Mouse (Mus musculus): ENCODE results near the gene Micu1. TPM values are rescaled to one million over a fixed set of nuclear protein-coding genes. Genes with fewer than 3 reads are reported as not detected.

Gene Micu1
- polyA plus RNA-seq, 1 experiment from 2014 or later, result 82.0 TPM

GRCm38 (mm10) chr10:59894251-59895160 is 192.2 kb downstream of the Micu1 start:
- H3K9me3 ChIP-seq (ENCODE audit: control insufficient read depth, low read length), result no peaks in the 10 kb centered on the region
- 80% methylated on average over 25 of the region's 25 CpGs for WGBS
- DNase-seq (ENCODE audit: low spot score) (peak; percentile 88), ATAC-seq (ENCODE audit: low read depth) (no peak)
- no peak overlapping the region for H3K27ac ChIP-seq (replicated peaks; ENCODE audit: low read depth, low read length)
- peaks cover 82% of the 10 kb centered on the region for H3K36me3 ChIP-seq (ENCODE audit: control insufficient read depth, insufficient read depth, low read length)
- peaks cover 20% of the 10 kb centered on the region for H3K4me1 ChIP-seq (ENCODE audit: control insufficient read depth, insufficient read depth, low read length)
- H3K9ac ChIP-seq (ENCODE audit: low read depth, low read length), result no peak overlapping the region
- H3K27me3 ChIP-seq (replicated peaks; ENCODE audit: control insufficient read depth, insufficient read depth, low read length), result no peaks in the 10 kb centered on the region
- H3K4me2 ChIP-seq (ENCODE audit: low read depth, low read length), result no peak overlapping the region
- H3K4me3 ChIP-seq (ENCODE audit: low read depth, low read length), result no peak overlapping the region

GRCm38 (mm10) chr10:59895460-59896186 is 193.3 kb downstream of the Micu1 start:
- DNase-seq (ENCODE audit: low spot score), result no peak
- no peak for ATAC-seq (ENCODE audit: low read depth)
- no peak overlapping the region for H3K9ac ChIP-seq (ENCODE audit: low read depth, low read length)
- peaks cover 75% of the 10 kb centered on the region for H3K36me3 ChIP-seq (ENCODE audit: control insufficient read depth, insufficient read depth, low read length)
- no peaks in the 10 kb centered on the region for H3K27me3 ChIP-seq (replicated peaks; ENCODE audit: control insufficient read depth, insufficient read depth, low read length)
- WGBS, result 91% methylated on average over 17 of the region's 17 CpGs
- no peak overlapping the region for H3K4me2 ChIP-seq (ENCODE audit: low read depth, low read length)
- H3K4me3 ChIP-seq (ENCODE audit: low read depth, low read length), result no peak overlapping the region
- H3K9me3 ChIP-seq (ENCODE audit: control insufficient read depth, low read length), result no peaks in the 10 kb centered on the region
- peaks cover 31% of the 10 kb centered on the region for H3K4me1 ChIP-seq (ENCODE audit: control insufficient read depth, insufficient read depth, low read length)
- no peak overlapping the region for H3K27ac ChIP-seq (replicated peaks; ENCODE audit: low read depth, low read length)

- Histone ChIP-seq H3K4me3 (ENCODE audit: low read depth, low read length) (no peak overlapping the region), H3K9me3 (ENCODE audit: control insufficient read depth, low read length) (no peaks in the 10 kb centered on the region), H3K4me1 (ENCODE audit: control insufficient read depth, insufficient read depth, low read length) (peaks cover 33% of the 10 kb centered on the region), H3K27ac (replicated peaks; ENCODE audit: low read depth, low read length) (no peak overlapping the region), H3K36me3 (ENCODE audit: control insufficient read depth, insufficient read depth, low read length) (peaks cover 69% of the 10 kb centered on the region), H3K27me3 (replicated peaks; ENCODE audit: control insufficient read depth, insufficient read depth, low read length) (no peaks in the 10 kb centered on the region), H3K9ac (ENCODE audit: low read depth, low read length) (no peak overlapping the region), H3K4me2 (ENCODE audit: low read depth, low read length) (no peak overlapping the region)
- ATAC-seq (ENCODE audit: low read depth) (no peak), DNase-seq (ENCODE audit: low spot score) (no peak)
- WGBS, result 97% methylated on average over 4 of the region's 4 CpGs
Measured at GRCm38 (mm10) chr10:59896211-59896610, 193.9 kb downstream of the Micu1 start.

- Histone ChIP-seq H3K4me1 (ENCODE audit: control insufficient read depth, insufficient read depth, low read length) (peaks cover 33% of the 10 kb centered on the region), H3K9me3 (ENCODE audit: control insufficient read depth, low read length) (no peaks in the 10 kb centered on the region), H3K27ac (replicated peaks; ENCODE audit: low read depth, low read length) (peak overlapping the region; percentile 78), H3K27me3 (replicated peaks; ENCODE audit: control insufficient read depth, insufficient read depth, low read length) (no peaks in the 10 kb centered on the region), H3K36me3 (ENCODE audit: control insufficient read depth, insufficient read depth, low read length) (peaks cover 63% of the 10 kb centered on the region), H3K4me3 (ENCODE audit: low read depth, low read length) (no peak overlapping the region), H3K9ac (ENCODE audit: low read depth, low read length) (0 out of 2 replicates have a peak overlapping the region, but pooled peaks have one; percentile 9), H3K4me2 (ENCODE audit: low read depth, low read length) (no peak overlapping the region)
- no peak for DNase-seq (ENCODE audit: low spot score)
- WGBS, result 72% methylated on average over 3 of the region's 3 CpGs
- ATAC-seq (ENCODE audit: low read depth), result no peak
Measured at GRCm38 (mm10) chr10:59896911-59897331, 194.6 kb downstream of the Micu1 start.

- Histone ChIP-seq H3K27ac (replicated peaks; ENCODE audit: low read depth, low read length) (peak overlapping the region; percentile 78), H3K9ac (ENCODE audit: low read depth, low read length) (0 out of 2 replicates have a peak overlapping the region, but pooled peaks have one; percentile 9), H3K4me2 (ENCODE audit: low read depth, low read length) (no peak overlapping the region), H3K27me3 (replicated peaks; ENCODE audit: control insufficient read depth, insufficient read depth, low read length) (no peaks in the 10 kb centered on the region), H3K4me3 (ENCODE audit: low read depth, low read length) (no peak overlapping the region), H3K9me3 (ENCODE audit: control insufficient read depth, low read length) (no peaks in the 10 kb centered on the region), H3K4me1 (ENCODE audit: control insufficient read depth, insufficient read depth, low read length) (peaks cover 39% of the 10 kb centered on the region), H3K36me3 (ENCODE audit: control insufficient read depth, insufficient read depth, low read length) (peaks cover 58% of the 10 kb centered on the region)
- no peak for ATAC-seq (ENCODE audit: low read depth)
- peak; percentile 82 for DNase-seq (ENCODE audit: low spot score)
- WGBS, result 35% methylated on average over 5 of the region's 5 CpGs
Measured at GRCm38 (mm10) chr10:59897511-59897910, 195.2 kb downstream of the Micu1 start.

- no peaks in the 10 kb centered on the region for H3K9me3 ChIP-seq (ENCODE audit: control insufficient read depth, low read length)
- H3K4me3 ChIP-seq (ENCODE audit: low read depth, low read length), result no peak overlapping the region
- ATAC-seq (ENCODE audit: low read depth), result no peak
- H3K4me1 ChIP-seq (ENCODE audit: control insufficient read depth, insufficient read depth, low read length), result peaks cover 46% of the 10 kb centered on the region
- DNase-seq (ENCODE audit: low spot score), result no peak
- WGBS, result 70% methylated on average over 9 of the region's 9 CpGs
- H3K36me3 ChIP-seq (ENCODE audit: control insufficient read depth, insufficient read depth, low read length), result peaks cover 52% of the 10 kb centered on the region
- peak overlapping the region; percentile 98 for H3K27ac ChIP-seq (replicated peaks; ENCODE audit: low read depth, low read length)
- H3K9ac ChIP-seq (ENCODE audit: low read depth, low read length), result peak overlapping the region; percentile 22; the same call in 1 of the 2 replicates
- H3K4me2 ChIP-seq (ENCODE audit: low read depth, low read length), result no peak overlapping the region
- H3K27me3 ChIP-seq (replicated peaks; ENCODE audit: control insufficient read depth, insufficient read depth, low read length), result no peaks in the 10 kb centered on the region
Measured at GRCm38 (mm10) chr10:59898180-59898778, 196.0 kb downstream of the Micu1 start.

GRCm38 (mm10) chr10:59898935-59899334 is 196.7 kb downstream of the Micu1 start:
- Histone ChIP-seq H3K9me3 (ENCODE audit: control insufficient read depth, low read length) (no peaks in the 10 kb centered on the region), H3K4me1 (ENCODE audit: control insufficient read depth, insufficient read depth, low read length) (peaks cover 51% of the 10 kb centered on the region), H3K36me3 (ENCODE audit: control insufficient read depth, insufficient read depth, low read length) (peaks cover 45% of the 10 kb centered on the region), H3K4me2 (ENCODE audit: low read depth, low read length) (peak overlapping the region; percentile 43), H3K4me3 (ENCODE audit: low read depth, low read length) (peak overlapping the region; percentile 10; the same call in 1 of the 2 replicates), H3K9ac (ENCODE audit: low read depth, low read length) (peak overlapping the region; percentile 51; the same call in 1 of the 2 replicates), H3K27ac (replicated peaks; ENCODE audit: low read depth, low read length) (peak overlapping the region; percentile 98), H3K27me3 (replicated peaks; ENCODE audit: control insufficient read depth, insufficient read depth, low read length) (no peaks in the 10 kb centered on the region)
- no peak for ATAC-seq (ENCODE audit: low read depth)
- no peak for DNase-seq (ENCODE audit: low spot score)
- 43% methylated on average over 2 of the region's 2 CpGs for whole genome bisulfite sequencing

Data from embryonic facial prominence, embryonic 14.5 days (tissue).